Mouse (Mus musculus) activated CD4-positive, CD25-positive, alpha-beta regulatory T cell, adult 4 months (primary cell): ENCODE results near the gene Fbln7. TPM values are rescaled to one million over a fixed set of nuclear protein-coding genes. Genes with fewer than 3 reads are reported as not detected.

Source experiments
- ATAC-seq: one replicate; pipeline ENCODE4 v1.8.0; 2017
- polyA plus RNA-seq, 2 experiments: library from polyadenylated mRNA; unstranded; fragments of 100-300 nt; shearing (Covaris generic); gene quantifications; one replicate each; pipeline ENCODE4 v1.2.1; 2017

Gene Fbln7
- polyA plus RNA-seq, 2 experiments from 2014 or later, result not detected

DNA sequence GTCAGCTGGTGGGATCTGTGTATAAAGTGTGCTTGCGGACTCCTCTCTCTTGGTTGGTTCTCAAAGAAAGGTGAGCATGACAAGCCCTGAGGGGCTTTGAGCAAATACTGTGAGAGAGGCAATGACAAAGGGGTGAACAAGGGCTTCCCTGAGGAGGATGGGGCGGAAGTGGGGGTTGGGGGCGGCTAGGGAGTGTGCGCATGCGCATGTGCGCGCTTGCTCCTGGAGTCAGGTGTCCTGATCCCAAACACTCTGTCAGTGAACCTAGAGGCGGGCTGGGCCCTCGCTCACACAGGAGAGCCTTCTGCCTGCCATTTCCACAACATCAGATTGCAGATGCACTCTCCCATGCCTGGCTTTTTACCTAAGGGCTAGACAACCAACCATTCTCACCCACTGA, 9.5 kb downstream of the Fbln7 start:
- ATAC-seq, result no peak

DNA sequence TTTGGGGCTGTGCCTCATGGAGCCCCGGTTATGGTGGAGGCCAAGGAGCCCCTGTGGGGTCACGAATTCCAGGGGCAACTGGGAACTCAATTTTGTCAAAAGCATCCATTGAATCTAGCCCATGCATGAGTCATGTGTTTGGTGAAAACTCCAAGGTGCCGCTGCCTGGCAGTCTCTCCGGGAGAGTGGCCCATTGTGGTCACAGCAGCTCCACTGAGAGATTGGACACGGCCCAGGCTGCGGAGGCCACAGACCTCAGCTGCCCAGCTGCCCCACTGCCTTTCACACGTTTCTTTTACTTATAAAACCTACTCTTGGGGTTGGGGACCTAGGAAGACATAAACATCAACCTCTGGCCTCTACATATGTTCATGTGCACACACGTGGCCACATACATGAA, 12.7 kb downstream of the Fbln7 start:
- no peak for ATAC-seq

DNA sequence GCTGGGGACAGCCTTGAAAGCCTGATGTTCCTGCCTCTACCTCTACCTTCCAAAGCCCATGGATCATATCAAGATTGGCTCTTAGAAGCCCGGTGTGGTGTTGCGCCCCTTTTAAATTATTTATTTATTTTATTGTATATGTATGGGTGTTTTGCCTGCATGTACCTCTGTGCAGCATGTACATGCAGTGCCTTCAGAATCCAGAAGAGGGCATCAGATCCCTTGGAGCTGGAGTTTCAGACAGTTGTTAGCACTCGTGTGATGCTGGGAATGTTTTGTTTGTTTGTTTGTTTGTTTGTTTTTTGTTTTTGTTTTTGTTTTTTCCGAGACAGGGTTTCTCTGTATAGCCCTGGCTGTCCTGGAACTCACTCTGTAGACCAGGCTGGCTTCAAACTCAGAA, 18.5 kb downstream of the Fbln7 start:
- no peak for ATAC-seq

DNA sequence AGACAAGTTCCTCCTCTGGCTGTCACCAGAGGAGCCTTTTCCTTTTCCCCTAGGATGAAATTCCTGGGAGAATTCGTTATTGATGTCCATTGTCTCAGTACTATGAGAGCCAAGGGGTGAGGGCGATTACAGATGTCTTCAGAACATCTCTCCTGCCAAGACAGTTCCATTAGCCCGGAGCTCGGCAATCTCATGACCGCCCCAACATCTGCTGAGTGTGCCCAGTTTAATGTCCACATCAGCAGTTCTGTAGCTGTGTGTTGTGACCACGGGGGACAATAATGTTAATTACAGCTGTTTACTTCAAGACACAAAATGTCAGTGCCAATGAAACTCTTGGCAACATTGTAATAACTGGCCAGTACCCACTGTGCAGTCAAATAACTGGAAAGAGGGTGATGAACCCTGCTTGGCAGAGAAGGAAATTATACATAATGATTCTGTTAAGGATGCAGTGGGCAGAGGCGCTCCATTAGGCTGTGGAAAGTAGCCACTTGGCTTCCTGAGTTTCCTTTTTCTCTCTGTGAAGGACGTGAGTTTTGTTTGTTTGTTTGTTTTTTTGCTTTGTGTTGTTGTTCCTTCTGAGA, 22.5 kb downstream of the Fbln7 start:
- ATAC-seq, result no peak

DNA sequence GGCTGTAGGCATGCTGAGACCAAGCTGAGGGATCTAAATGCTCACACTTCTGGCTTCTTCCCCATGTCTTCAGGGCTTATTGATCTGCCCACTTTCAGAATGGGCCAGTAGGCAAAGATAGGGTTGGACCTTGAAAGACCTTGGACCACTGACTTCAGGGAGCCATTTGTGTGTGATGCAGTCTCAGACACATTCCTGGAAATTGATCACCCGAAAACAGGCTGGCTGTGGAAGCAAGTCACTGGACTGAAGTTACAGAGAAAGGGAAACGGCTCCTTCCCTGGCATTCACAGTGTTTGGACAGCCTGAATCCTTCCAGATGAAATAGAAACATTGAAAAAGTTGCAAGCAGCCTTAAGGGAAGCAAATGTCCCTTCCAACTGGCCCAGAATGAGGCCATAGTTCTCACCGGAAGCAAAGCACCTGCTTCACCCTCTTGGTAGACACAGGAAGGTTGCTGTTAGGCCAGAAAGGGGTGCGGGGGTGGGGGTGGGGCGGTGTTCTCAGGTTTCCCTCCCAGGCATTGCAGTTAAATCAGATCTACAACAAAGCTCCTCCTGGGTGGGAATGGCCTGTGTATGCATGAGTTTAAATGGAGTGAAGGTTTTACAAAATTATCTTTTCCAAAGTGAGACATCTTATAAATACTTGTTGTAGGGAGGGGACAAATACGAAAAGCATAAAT, 25.2 kb downstream of the Fbln7 start:
- ATAC-seq, result no peak

DNA sequence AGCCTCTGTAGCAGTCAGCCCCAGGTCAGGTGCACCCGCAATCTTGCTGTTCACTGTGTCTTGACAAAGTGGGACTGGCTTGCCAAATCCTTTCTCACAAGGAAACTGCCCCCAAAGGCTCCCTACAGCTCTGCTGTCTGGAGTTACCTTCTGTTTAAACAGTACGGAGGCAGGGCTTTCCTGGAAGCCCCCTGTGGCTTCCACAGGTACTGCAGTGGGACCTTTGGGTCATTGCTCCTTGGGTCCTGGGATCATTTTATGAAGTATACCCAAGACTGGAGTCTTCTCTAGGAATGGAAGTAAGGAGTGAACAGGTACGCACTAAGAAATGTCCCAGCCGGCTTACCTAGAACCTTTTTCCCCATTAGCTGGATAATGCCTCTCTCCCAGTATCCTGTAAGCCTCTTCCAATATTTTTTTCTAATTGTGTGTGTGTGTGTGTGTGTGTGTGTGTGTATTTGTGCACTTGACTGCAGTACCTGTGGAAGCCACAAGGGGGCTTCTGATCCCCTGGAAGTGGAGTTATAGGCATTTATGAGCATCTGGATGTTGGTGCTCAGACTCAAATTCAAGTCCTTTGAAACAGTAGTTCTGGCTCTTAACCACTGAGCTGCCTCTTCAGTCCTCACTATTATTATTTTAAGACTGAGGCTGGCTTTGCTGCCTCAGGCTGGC, 28.0 kb downstream of the Fbln7 start:
- ATAC-seq, result no peak

DNA sequence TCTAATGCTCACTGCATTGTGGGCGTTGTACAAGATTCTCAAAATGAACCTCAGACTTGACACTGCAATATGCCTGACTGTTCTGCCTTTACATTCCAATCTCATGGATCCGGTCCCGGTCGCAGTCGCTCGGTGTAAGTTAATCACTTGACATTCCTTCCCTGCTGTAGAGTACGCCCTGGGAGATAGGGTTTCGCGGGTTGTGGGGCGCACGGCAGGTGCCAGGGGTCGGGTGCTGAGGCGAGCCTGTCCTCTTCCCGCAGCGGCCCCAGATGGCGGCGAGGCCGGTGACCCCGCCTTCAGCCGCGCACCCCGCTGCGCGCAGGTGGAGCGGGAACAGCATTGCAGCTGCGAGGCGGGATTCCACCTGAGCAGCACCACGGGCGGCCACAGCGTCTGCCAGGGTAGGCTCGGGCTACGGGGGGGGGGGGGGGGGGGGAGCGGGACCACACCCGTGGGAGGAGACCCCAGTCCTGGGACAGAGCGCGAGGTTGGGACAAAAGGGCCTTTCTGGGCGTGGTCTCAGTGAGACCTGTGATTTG, 29.5 kb downstream of the Fbln7 start:
- no peak for ATAC-seq

DNA sequence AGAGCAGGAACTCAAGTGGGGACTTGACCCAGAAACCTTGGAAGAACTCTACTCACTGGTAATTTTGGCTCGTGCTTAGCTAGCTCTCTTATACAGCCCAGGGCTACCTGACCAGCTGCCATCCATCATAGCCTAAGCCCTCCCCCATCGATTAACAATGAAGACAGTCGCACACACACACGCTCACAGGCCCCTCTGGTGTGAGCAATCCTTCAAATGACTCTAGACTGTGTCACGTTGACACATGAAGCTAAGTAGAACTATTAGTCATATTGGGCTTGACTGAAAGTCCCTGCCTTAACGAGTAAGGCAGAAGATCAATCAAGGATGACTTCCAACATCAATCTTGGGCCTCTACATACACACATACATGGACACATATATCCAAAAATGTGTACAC, 40.1 kb downstream of the Fbln7 start:
- no peak for ATAC-seq

DNA sequence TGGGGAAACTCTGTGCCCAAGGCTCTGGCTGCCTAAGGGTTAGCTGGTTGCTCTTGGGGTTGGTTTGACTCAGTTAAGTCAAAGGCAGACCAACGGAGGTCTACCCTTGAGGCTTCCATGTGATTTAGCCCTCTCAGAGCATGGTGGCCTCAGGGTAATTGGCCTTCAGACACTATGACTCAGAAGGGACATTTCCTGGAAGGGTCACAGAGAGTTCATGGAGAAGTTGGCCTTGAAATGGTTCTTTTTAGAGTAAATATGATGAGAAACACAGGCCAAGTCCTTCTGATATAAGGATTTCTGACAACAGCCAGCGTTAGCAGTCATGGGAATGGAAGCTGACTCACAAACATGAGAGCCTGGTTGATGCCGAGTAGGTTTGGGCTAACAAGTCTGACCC, 40.9 kb downstream of the Fbln7 start:
- ATAC-seq, result no peak

DNA sequence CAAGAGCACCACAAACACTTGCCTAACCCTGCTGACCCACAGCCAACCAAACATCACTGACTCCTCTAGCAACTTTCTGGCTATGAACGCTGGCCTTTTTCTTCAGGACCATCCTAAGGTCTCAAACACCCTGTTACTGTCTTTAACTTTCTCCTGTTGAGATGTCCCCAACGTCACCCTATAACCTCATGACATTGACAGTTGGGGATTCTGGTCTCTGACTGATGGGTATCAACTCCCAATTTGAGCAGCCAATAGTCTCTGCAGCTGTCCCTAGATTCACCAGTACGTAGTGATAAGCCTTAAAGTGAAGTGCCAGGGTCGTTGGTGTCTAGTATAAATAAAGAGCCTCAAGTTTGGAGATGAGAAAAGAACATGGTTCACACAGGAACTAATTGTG, 52.2 kb downstream of the Fbln7 start:
- no peak for ATAC-seq

DNA sequence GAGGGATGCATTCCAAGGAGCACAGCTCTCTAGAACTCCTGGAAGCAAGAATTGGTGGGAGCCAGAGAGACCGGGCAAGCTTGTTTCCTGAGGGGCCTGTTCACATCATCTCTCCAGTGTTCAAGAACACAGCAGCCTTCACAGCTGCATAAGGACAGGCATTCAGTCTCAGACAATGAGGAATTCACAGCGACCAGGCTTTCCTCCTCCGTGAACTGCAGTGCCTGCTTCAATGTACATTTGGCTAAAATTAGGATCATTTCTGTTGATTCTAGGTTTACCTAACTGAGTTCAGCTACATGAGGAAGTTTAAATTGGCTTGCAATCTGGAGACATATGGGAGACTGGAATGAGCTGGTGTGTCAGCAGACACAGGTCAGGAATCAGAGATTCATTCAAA, 53.7 kb downstream of the Fbln7 start:
- no peak for ATAC-seq

DNA sequence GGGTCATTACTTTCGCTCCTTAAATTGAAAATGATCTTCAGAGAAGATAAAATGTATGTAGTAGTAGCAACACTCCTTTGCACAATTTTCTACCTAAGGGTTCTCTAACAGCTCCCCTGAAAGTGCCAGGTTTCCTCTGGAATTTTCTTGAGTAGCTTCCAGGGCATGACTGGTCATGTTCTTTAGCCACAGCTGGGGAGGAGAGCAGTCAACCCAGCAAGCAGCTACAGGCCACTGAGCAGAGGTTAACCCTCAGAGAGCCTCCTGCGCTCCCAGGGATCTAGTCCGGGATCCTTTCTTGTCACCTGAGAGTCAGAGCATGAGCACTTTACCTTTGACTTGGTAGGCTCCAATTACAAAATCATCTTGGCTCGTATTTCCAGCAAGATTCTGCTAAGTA, 62.0 kb downstream of the Fbln7 start:
- ATAC-seq, result no peak

DNA sequence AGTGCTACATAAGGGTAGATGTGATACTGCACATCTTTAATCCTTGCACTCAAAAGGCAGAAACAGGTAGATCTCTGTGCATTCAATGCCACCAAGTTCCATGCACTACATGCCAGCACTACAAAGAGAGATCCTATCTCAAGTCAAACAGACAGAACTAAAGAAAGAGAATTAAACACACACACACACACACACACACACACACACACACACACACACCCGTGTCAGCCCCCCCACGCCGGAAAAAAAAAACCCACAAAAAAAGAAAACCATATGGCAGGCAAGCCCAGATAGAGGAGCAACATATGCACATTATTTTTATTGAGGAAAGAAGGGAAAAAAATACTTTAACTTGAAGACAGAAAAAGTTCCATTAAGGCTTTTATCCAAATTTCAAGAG, 65.7 kb downstream of the Fbln7 start:
- no peak for ATAC-seq

DNA sequence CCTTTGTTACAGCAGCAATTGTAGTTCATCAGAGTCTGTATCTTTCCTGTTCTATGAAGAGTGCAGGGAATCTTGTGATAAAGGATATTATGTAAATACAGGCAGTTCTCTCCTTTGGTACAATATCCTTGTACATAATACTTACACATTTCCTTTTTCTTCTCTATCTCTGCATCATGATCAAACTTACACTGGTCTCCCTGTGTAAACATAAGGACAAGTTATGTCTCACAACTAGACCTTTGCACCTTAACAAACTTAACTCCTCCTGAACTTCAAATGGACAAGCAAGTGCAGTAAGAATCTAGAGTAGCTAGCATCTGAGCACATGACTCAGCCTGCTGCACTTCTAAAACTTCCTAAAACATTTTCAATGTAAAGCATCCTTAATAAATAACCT, 67.9 kb downstream of the Fbln7 start:
- ATAC-seq, result no peak

DNA sequence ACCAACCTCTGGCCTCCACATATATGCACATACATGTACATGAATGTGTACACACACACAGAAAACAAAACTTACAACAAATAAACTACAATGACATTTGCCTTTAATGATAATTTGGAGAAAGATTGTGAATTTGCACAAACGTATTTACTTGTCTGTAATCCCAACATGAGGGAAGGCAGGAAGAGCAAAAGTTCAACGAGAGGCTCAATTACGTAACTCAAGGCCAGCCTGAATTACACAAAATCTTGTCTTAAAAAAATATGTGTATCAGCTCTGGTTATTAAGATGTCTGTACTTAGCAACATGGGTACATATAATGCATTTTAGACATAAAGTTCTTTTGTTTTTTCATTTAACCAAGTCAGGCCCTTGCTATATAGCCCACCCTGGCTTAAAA, 73.5 kb downstream of the Fbln7 start:
- ATAC-seq, result no peak

DNA sequence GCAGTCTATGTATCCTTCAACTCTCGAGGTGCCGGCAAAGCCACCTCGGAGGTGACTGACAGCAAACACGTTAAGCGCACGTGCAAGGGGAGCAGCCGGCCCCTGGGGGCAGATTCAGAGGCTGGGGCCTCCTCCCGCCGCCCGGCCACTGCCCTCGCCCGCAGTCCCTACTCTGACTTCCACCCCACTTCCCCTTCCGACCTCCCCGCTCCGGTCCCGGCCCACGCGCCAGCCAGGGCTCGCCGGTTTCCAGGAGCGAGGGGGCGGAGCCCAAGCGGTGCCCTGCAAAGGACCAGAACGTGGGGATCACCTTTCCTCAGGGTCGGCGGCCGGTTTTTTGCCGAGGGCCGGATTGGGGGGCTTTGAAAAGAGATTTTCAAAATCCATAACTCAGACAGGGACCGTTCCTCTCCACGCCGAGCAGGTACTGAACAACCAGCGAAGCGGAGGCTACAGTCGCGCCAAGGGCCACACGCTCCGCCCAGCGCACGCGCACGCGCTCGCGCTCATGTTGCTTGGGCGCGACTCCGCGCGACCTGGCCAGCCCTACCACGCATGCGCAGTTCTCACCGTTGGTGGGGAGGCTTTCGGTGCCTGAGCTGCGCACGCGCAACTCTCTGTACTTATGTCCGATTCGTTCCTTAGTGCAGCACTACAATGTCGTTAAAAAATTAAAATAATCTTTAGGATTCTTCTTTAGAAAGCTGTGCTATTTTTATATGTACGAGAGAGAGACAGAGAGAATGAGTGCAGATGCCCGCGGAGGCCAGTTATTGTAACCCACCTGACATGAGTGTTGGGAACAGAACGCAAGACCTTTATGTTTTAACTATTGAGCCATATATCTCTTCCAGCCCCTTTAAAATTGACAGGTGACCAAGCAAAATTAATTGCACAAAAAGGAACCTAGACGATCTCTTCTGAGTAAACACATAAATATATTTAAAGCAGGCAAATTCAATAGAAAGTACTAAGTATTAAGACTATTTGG, 81.1 kb downstream of the Fbln7 start, which contains the start of gene Zc3h8:
Gene Zc3h8, minus strand, starts transcription at position 540 of the 991 bp plus-strand sequence.
- peak; percentile 92 for ATAC-seq

Other genes with a start within 250 kb of the Fbln7 start
- gene Anapc1, start 175.6 kb upstream of the Fbln7 start, polyA plus RNA-seq, result 10 to 100 TPM; 31.4 to 40.6 TPM
- not detected for gene Mertk, start 164.0 kb upstream of the Fbln7 start, polyA plus RNA-seq
- gene Tmem87b, start 44.9 kb upstream of the Fbln7 start, polyA plus RNA-seq, result 10 to 100 TPM; 13.9 to 14.1 TPM
- 1 to 10 TPM; 6.4 to 7.7 TPM for gene Zc3h8, start 81.1 kb downstream of the Fbln7 start, polyA plus RNA-seq
- gene Zc3h6, start 104.4 kb downstream of the Fbln7 start, polyA plus RNA-seq, result 1 to 10 TPM; 6.3 to 8.3 TPM
- 1 to 10 TPM; 1.5 to 2.0 TPM for gene Gm10762, start 104.7 kb downstream of the Fbln7 start, polyA plus RNA-seq
- gene Vinac1, start 185.2 kb downstream of the Fbln7 start, polyA plus RNA-seq, result not detected
- gene Ttl, start 203.0 kb downstream of the Fbln7 start, polyA plus RNA-seq, result 1 to 10 TPM in 1 of 2 experiments, under 1 TPM in 1; 0.77 to 2.2 TPM
- gene Polr1b, start 238.0 kb downstream of the Fbln7 start, polyA plus RNA-seq, result 10 to 100 TPM in 1 of 2 experiments, 1 to 10 TPM in 1; 9.2 to 21.4 TPM